Mouse (Mus musculus): ENCODE results near the gene Ralgds. TPM values are rescaled to one million over a fixed set of nuclear protein-coding genes. Genes with fewer than 3 reads are reported as not detected.

The Ralgds gene
- polyA plus RNA-seq, 1 experiment from 2014 or later: 86.7 TPM

DNA sequence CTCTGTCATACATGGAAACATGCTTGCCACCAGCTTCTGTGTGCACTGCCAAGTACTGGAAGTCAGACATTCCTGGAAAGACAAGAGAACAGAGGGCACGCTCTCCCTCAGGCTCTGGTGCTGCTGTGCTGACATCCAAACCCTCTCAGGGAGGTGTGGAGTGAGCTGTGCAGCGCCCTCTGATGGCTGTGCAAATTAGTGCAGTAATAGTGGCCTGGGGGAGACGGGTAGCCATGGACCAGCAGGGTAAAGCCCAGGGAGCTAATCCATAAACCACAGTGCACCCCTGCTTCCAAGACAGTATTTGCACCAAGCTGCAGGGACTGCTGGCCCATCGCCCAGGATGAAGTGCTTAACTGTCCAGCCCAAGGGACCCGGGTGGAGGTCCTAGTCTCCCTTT is 65.1 kb downstream of the Ralgds start:
- no peak for DNase-seq (ENCODE audit: low spot score)
- Histone ChIP-seq H3K4me3 (ENCODE audit: low read depth, low read length) (no peak overlapping the region), H3K36me3 (ENCODE audit: control insufficient read depth, insufficient read depth, low read length) (peaks cover 21% of the 10 kb centered on the region), H3K4me2 (ENCODE audit: low read depth) (no peak overlapping the region), H3K4me1 (ENCODE audit: control insufficient read depth, insufficient read depth, low read length) (peaks cover 7% of the 10 kb centered on the region; the same call in 1 of the 2 replicates), H3K9me3 (ENCODE audit: control insufficient read depth, low read length) (no peaks in the 10 kb centered on the region), H3K9ac (ENCODE audit: low read length) (no peak overlapping the region), H3K27me3 (ENCODE audit: control insufficient read depth, insufficient read depth, low read length) (no peaks in the 10 kb centered on the region), H3K27ac (ENCODE audit: low read depth, low read length) (no peak overlapping the region)
- ATAC-seq (ENCODE audit: insufficient read depth, low FRiP score, low TSS enrichment): no peak
- WGBS: 73% methylated on average over 5 of the region's 5 CpGs

DNA sequence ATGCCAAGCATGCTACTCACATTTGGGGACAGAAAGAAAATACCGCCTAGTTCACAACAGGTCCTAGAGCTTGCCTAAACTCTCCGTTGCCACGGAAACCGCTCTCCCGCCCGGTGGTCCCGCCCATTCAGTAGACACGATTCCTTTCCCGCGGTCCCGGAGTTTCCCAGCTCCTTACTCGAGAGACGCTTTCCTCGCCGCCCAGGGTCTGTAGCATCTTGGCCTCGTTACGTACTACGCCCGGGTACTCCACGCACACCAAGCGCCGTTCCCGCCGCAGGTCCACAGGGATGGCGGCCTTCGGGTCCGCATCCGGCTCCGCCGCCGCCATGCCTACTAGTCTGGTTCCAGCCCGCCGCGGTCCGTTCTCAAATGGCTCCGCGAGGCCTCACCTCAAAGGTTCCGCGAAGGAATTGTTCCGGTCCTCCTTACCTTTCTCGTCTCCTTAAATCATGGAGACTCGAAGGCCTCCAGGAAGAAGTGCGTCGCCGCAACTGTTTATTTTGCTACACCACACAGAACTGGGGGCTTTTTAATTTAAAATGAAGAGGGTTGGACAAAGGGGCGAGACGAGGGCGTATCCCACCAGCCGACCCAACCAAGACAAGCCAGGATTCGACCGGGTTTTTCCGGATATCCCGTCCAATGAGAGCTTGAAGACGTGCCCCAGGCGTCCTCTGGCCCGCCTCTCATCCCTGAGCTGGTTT is 69.9 kb downstream of the Ralgds start:
- H3K9me3 ChIP-seq (ENCODE audit: control insufficient read depth, low read length): no peaks in the 10 kb centered on the region
- H3K4me2 ChIP-seq (ENCODE audit: low read depth): peak overlapping the region; percentile 62
- H3K4me1 ChIP-seq (ENCODE audit: control insufficient read depth, insufficient read depth, low read length): peaks cover 9% of the 10 kb centered on the region; the same call in 1 of the 2 replicates
- H3K4me3 ChIP-seq (ENCODE audit: low read depth, low read length): peak overlapping the region; percentile 61
- peak overlapping the region; percentile 83 for H3K27ac ChIP-seq (ENCODE audit: low read depth, low read length)
- peak overlapping the region; percentile 67 for H3K9ac ChIP-seq (ENCODE audit: low read length)
- DNase-seq (ENCODE audit: low spot score) (peak; percentile 92), ATAC-seq (ENCODE audit: insufficient read depth, low FRiP score, low TSS enrichment) (peak; percentile 90)
- WGBS: under 1% methylated on average over 56 of the region's 56 CpGs
- no peaks in the 10 kb centered on the region for H3K27me3 ChIP-seq (ENCODE audit: control insufficient read depth, insufficient read depth, low read length)
- 0 out of 2 replicates have a peak, but pooled peaks cover 2% of the 10 kb centered on the region for H3K36me3 ChIP-seq (ENCODE audit: control insufficient read depth, insufficient read depth, low read length)

DNA sequence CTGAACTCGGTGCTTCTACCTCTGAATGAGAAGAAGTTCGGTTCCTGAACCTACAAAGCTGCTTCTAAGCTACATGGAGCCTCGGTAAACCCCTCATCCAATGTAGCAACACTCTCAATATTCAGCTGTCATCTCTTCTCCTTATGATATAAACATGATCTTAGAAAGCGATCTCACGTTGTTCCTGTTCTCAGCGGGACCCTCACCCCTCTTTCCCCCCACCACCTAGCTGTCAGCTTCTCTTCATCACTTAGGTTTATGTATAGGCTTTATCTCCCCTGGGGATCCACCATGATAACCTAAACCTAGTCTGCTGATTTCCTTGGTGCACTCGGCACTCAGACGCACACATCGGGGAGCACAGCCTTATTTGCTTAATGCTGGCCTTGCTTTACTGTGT is 70.7 kb downstream of the Ralgds start, which contains the start of gene Gtf3c5:
Gene Gtf3c5 (minus strand): TSS at position 101 of the 400 bp plus-strand sequence.
- peak within 1 kb of the TSS; percentile 83 for H3K27ac ChIP-seq (ENCODE audit: low read depth, low read length)
- DNase-seq (ENCODE audit: low spot score) (no peak), ATAC-seq (ENCODE audit: insufficient read depth, low FRiP score, low TSS enrichment) (no peak)
- peak within 1 kb of the TSS; percentile 61 for H3K4me3 ChIP-seq (ENCODE audit: low read depth, low read length)
- H3K9ac ChIP-seq (ENCODE audit: low read length): peak within 1 kb of the TSS; percentile 67
- 0 out of 2 replicates have a peak, but pooled peaks cover 2% of the 10 kb centered on the region for H3K36me3 ChIP-seq (ENCODE audit: control insufficient read depth, insufficient read depth, low read length)
- H3K27me3 ChIP-seq (ENCODE audit: control insufficient read depth, insufficient read depth, low read length): no peaks in the 10 kb centered on the region
- H3K9me3 ChIP-seq (ENCODE audit: control insufficient read depth, low read length): no peaks in the 10 kb centered on the region
- H3K4me2 ChIP-seq (ENCODE audit: low read depth): peak within 1 kb of the TSS; percentile 62
- peaks cover 9% of the 10 kb centered on the region; the same call in 1 of the 2 replicates for H3K4me1 ChIP-seq (ENCODE audit: control insufficient read depth, insufficient read depth, low read length)
- WGBS: 73% methylated on average over 9 of the region's 9 CpGs

DNA sequence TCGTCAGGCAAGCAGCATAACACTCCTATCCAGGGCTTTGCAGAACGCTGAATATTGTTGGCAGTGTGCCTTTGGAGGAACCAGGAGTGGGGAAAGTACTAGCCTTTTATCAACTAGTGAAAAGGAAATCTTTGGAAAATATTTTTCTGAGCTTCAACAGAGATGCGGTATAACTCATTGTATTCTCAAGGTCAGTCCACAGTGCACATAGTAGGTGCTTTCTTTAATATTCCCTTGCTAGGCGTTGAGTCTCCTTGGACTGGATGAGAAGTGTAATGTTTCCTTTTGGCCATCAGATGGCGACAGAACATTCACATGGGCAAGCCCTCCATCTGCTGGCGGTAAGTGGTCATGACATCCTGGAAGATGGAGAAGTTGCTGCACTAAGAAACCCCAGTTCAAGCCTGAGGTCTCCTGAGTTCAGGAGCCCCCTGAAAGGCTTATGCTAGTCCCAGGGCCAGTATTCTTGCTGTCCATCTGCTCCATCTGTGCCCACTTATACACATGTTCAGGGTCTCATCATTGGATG is 72.2 kb downstream of the Ralgds start:
- no peaks in the 10 kb centered on the region for H3K9me3 ChIP-seq (ENCODE audit: control insufficient read depth, low read length)
- no peak overlapping the region for H3K9ac ChIP-seq (ENCODE audit: low read length)
- H3K4me2 ChIP-seq (ENCODE audit: low read depth): no peak overlapping the region
- DNase-seq (ENCODE audit: low spot score): peak; percentile 84
- H3K27ac ChIP-seq (ENCODE audit: low read depth, low read length): no peak overlapping the region
- no peaks in the 10 kb centered on the region for H3K36me3 ChIP-seq (ENCODE audit: control insufficient read depth, insufficient read depth, low read length)
- peaks cover 9% of the 10 kb centered on the region; the same call in 1 of the 2 replicates for H3K4me1 ChIP-seq (ENCODE audit: control insufficient read depth, insufficient read depth, low read length)
- no peak overlapping the region for H3K4me3 ChIP-seq (ENCODE audit: low read depth, low read length)
- no peak for ATAC-seq (ENCODE audit: insufficient read depth, low FRiP score, low TSS enrichment)
- 20% methylated on average over 6 of the region's 6 CpGs for WGBS
- no peaks in the 10 kb centered on the region for H3K27me3 ChIP-seq (ENCODE audit: control insufficient read depth, insufficient read depth, low read length)

DNA sequence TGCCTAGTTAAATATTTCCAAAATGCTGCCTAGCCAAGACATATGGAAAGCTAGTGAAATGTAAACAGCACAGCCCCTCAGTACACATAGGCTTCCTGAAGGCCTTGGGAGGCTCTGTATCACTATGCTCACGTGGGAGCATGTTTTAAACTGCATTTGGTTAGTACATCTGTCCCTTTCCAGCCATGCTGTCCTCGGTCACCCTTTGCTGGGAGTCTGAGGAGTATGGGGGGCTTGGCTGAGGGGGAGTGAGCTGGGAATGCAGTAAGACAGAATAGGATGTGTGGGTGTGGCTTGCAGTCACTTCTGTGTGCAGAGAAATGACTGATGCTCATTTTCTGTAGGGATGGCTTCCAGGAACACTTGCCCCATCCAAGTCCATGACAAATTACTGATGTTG is 72.8 kb downstream of the Ralgds start:
- no peaks in the 10 kb centered on the region for H3K9me3 ChIP-seq (ENCODE audit: control insufficient read depth, low read length)
- no peak overlapping the region for H3K4me2 ChIP-seq (ENCODE audit: low read depth)
- no peak overlapping the region for H3K9ac ChIP-seq (ENCODE audit: low read length)
- H3K27ac ChIP-seq (ENCODE audit: low read depth, low read length): no peak overlapping the region
- ATAC-seq (ENCODE audit: insufficient read depth, low FRiP score, low TSS enrichment) (no peak), DNase-seq (ENCODE audit: low spot score) (no peak)
- peaks cover 9% of the 10 kb centered on the region; the same call in 1 of the 2 replicates for H3K4me1 ChIP-seq (ENCODE audit: control insufficient read depth, insufficient read depth, low read length)
- H3K4me3 ChIP-seq (ENCODE audit: low read depth, low read length): no peak overlapping the region
- WGBS: 51% methylated on average over 2 of the region's 2 CpGs
- no peaks in the 10 kb centered on the region for H3K27me3 ChIP-seq (ENCODE audit: control insufficient read depth, insufficient read depth, low read length)
- H3K36me3 ChIP-seq (ENCODE audit: control insufficient read depth, insufficient read depth, low read length): no peaks in the 10 kb centered on the region

DNA sequence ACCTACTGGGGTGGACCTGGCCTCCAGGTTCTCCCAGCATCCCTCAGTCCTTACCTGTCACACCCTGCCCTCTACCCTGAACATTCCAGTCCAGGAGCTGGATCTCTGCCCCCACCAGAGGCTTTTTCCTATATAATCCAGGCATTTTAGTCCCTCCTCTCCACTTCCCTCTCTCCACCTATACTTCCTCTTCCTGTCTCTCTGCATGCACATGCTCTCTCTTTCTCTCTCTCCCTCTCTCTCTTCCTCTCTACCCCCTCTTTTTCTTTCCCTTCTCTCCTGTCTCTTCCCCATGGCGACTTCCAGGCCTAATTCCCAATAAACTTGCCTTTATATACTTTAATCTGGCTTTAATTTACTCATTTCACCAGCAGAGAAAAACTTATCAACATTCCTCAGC is 75.6 kb downstream of the Ralgds start:
- no peak overlapping the region for H3K4me2 ChIP-seq (ENCODE audit: low read depth)
- no peak overlapping the region for H3K27ac ChIP-seq (ENCODE audit: low read depth, low read length)
- no peak overlapping the region for H3K9ac ChIP-seq (ENCODE audit: low read length)
- no peak overlapping the region for H3K4me3 ChIP-seq (ENCODE audit: low read depth, low read length)
- DNase-seq (ENCODE audit: low spot score): no peak
- no peaks in the 10 kb centered on the region for H3K9me3 ChIP-seq (ENCODE audit: control insufficient read depth, low read length)
- WGBS: 26% methylated on average over 1 of the region's 1 CpGs
- no peak for ATAC-seq (ENCODE audit: insufficient read depth, low FRiP score, low TSS enrichment)
- H3K36me3 ChIP-seq (ENCODE audit: control insufficient read depth, insufficient read depth, low read length): no peaks in the 10 kb centered on the region
- H3K27me3 ChIP-seq (ENCODE audit: control insufficient read depth, insufficient read depth, low read length): no peaks in the 10 kb centered on the region
- no peaks in the 10 kb centered on the region for H3K4me1 ChIP-seq (ENCODE audit: control insufficient read depth, insufficient read depth, low read length)

DNA sequence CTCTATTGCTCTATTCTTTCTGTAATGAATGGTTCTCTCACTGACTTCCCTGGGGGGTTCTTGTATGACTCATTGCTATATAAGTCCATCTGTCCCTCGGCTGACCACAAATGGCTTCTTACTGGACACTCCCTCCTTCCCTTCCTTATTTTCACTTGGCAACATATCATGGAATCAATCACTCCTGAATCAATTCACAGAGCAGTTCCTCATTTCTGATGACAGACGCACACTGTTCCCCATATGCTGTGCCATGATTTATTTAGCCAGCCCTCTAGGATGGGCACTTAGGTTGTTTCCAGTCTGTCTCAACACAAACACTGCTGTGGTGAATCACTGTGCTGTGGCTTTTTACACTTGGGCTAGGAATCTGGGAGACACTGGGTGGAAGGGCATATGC is 78.6 kb downstream of the Ralgds start:
- H3K4me1 ChIP-seq (ENCODE audit: control insufficient read depth, insufficient read depth, low read length): no peaks in the 10 kb centered on the region
- no peak for ATAC-seq (ENCODE audit: insufficient read depth, low FRiP score, low TSS enrichment)
- H3K27me3 ChIP-seq (ENCODE audit: control insufficient read depth, insufficient read depth, low read length): no peaks in the 10 kb centered on the region
- no peak overlapping the region for H3K4me3 ChIP-seq (ENCODE audit: low read depth, low read length)
- H3K36me3 ChIP-seq (ENCODE audit: control insufficient read depth, insufficient read depth, low read length): no peaks in the 10 kb centered on the region
- no peak for DNase-seq (ENCODE audit: low spot score)
- no peak overlapping the region for H3K27ac ChIP-seq (ENCODE audit: low read depth, low read length)
- H3K9ac ChIP-seq (ENCODE audit: low read length): no peak overlapping the region
- 79% methylated on average over 2 of the region's 2 CpGs for whole genome bisulfite sequencing
- H3K4me2 ChIP-seq (ENCODE audit: low read depth): no peak overlapping the region
- no peaks in the 10 kb centered on the region for H3K9me3 ChIP-seq (ENCODE audit: control insufficient read depth, low read length)

DNA sequence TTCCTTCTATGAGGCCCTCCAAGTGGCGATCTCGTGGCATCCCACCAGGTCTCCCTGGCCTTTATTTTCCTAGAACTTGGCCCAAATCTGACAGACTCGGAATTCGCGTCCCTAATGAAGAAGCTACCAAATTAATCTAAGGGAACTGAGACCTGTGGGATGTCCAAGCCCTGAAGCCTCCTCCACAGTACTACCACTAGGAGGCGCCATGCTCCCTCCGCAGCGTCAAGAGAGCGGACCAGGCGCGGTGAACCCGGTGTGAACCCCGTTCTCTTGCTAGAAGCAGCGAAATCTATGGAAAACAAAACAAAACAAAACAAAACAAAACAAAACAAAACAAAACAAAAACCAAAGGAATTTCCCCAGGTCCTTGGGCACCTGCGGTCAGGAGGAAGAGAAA is 79.9 kb downstream of the Ralgds start:
- Histone ChIP-seq H3K4me3 (ENCODE audit: low read depth, low read length) (no peak overlapping the region), H3K27ac (ENCODE audit: low read depth, low read length) (no peak overlapping the region), H3K4me2 (ENCODE audit: low read depth) (no peak overlapping the region), H3K27me3 (ENCODE audit: control insufficient read depth, insufficient read depth, low read length) (no peaks in the 10 kb centered on the region), H3K4me1 (ENCODE audit: control insufficient read depth, insufficient read depth, low read length) (no peaks in the 10 kb centered on the region), H3K36me3 (ENCODE audit: control insufficient read depth, insufficient read depth, low read length) (no peaks in the 10 kb centered on the region), H3K9ac (ENCODE audit: low read length) (no peak overlapping the region), H3K9me3 (ENCODE audit: control insufficient read depth, low read length) (no peaks in the 10 kb centered on the region)
- WGBS: 7% methylated on average over 15 of the region's 15 CpGs
- peak; percentile 73 for DNase-seq (ENCODE audit: low spot score)
- no peak for ATAC-seq (ENCODE audit: insufficient read depth, low FRiP score, low TSS enrichment)

DNA sequence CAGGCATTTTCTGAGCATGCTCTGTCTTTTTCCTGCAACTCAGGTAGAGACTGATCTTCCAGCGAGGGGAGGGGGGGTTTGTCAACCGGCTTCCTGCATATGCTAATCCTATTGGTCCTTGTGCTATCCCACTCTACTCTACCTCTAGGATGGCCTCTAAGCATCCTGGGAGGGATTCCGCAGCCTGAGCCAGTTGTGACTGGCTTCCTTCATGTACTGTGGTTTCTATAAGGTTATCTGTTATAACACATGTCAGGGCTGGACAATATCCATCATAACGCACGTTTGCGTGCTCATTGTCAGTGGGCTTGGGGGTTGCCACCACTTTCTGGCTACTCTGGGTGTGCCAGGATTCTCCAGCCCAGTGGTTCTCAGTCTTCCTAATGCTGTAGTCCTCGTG is 83.1 kb downstream of the Ralgds start:
- Histone ChIP-seq H3K27ac (ENCODE audit: low read depth, low read length) (no peak overlapping the region), H3K4me3 (ENCODE audit: low read depth, low read length) (no peak overlapping the region), H3K4me2 (ENCODE audit: low read depth) (no peak overlapping the region), H3K9ac (ENCODE audit: low read length) (no peak overlapping the region), H3K36me3 (ENCODE audit: control insufficient read depth, insufficient read depth, low read length) (no peaks in the 10 kb centered on the region), H3K27me3 (ENCODE audit: control insufficient read depth, insufficient read depth, low read length) (no peaks in the 10 kb centered on the region), H3K9me3 (ENCODE audit: control insufficient read depth, low read length) (no peaks in the 10 kb centered on the region), H3K4me1 (ENCODE audit: control insufficient read depth, insufficient read depth, low read length) (no peaks in the 10 kb centered on the region)
- DNase-seq (ENCODE audit: low spot score) (no peak), ATAC-seq (ENCODE audit: insufficient read depth, low FRiP score, low TSS enrichment) (no peak)
- WGBS: 78% methylated on average over 7 of the region's 7 CpGs

Measured in neural tube, embryonic 11.5 days (tissue).